Mouse (Mus musculus) layer of hippocampus, postnatal 10 days (tissue): Measurements from ENCODE around the gene Anxa9. TPM values are rescaled to one million over a fixed set of nuclear protein-coding genes. Genes with fewer than 3 reads are reported as not detected.

ENCODE experiments used
- DNase-seq, 2 experiments: peaks; one replicate each; pipeline ENCODE4 v3.0.0; 2021; ENCODE audit warnings: low spot score in 2 of 2
- total RNA-seq, 2 experiments: library from RNA; stranded (reverse); gene quantifications; 2 replicates each; pipeline ENCODE4 v1.2.3; 2021

Gene Anxa9
- total RNA-seq, 2 experiments from 2014 or later = 0.65 to 0.75 TPM

- no peak for DNase-seq
Observed at GRCm38 (mm10) chr3:95250783-95251424, 56.1 kb downstream of the Anxa9 start, which contains the start of gene Bnipl. Bnipl (minus strand) TSS chr3:95251193.

- no peak for DNase-seq
Observed at GRCm38 (mm10) chr3:95250361-95250760, 56.6 kb downstream of the Anxa9 start.

GRCm38 (mm10) chr3:95247660-95248336 lies 59.2 kb downstream of the Anxa9 start:
- no peak for DNase-seq

GRCm38 (mm10) chr3:95246465-95247231 lies 60.3 kb downstream of the Anxa9 start:
- DNase-seq = peak; percentile 50 to 55

Other genes with a start within 250 kb of the Anxa9 start
- gene Pip5k1a, start 200.2 kb downstream of the Anxa9 start, total RNA-seq = 10 to 100 TPM; 34.5 to 41.9 TPM
- 10 to 100 TPM; 44.4 to 47.7 TPM for gene Vps72, start 196.2 kb downstream of the Anxa9 start, total RNA-seq
- under 1 TPM in 1 of 2 experiments, not detected in 1; 0.85 TPM for gene Tmod4, start 182.7 kb downstream of the Anxa9 start, total RNA-seq
- 10 to 100 TPM; 37.5 to 41.8 TPM for gene Scnm1, start 173.2 kb downstream of the Anxa9 start, total RNA-seq
- 10 to 100 TPM; 22.4 to 24.6 TPM for gene Lysmd1, start 173.1 kb downstream of the Anxa9 start, total RNA-seq
- 1 to 10 TPM; 3.0 TPM for gene Tnfaip8l2, start 164.8 kb downstream of the Anxa9 start, total RNA-seq
- 10 to 100 TPM; 71.4 to 75.0 TPM for gene Sema6c, start 146.7 kb downstream of the Anxa9 start, total RNA-seq
- gene Gabpb2, start 89.3 kb downstream of the Anxa9 start, total RNA-seq = 10 to 100 TPM; 10.1 to 10.6 TPM
- 10 to 100 TPM; 79.8 to 80.1 TPM for gene Cdc42se1, start 78.4 kb downstream of the Anxa9 start, total RNA-seq
- gene Mllt11, start 75.0 kb downstream of the Anxa9 start, total RNA-seq = 100 to 1,000 TPM; 621 to 626 TPM
- gene Gm128, start 65.6 kb downstream of the Anxa9 start, total RNA-seq = under 1 TPM; 0.16 to 0.18 TPM
- gene Bnipl, start 56.0 kb downstream of the Anxa9 start, total RNA-seq = under 1 TPM in 1 of 2 experiments, not detected in 1; 0.25 TPM
- 10 to 100 TPM; 26.5 to 27.6 TPM for gene Mindy1, start 25.8 kb downstream of the Anxa9 start, total RNA-seq
- gene Prune1, start 25.1 kb downstream of the Anxa9 start, total RNA-seq = 10 to 100 TPM; 34.9 to 36.3 TPM
- 10 to 100 TPM; 45.4 to 46.6 TPM for gene Cers2, start 7.6 kb upstream of the Anxa9 start, total RNA-seq
- 10 to 100 TPM; 46.0 to 47.1 TPM for gene Setdb1, start 50.0 kb upstream of the Anxa9 start, total RNA-seq
- not detected for gene 4930558C23Rik, start 95.7 kb upstream of the Anxa9 start, total RNA-seq
- gene Arnt, start 127.2 kb upstream of the Anxa9 start, total RNA-seq = 10 to 100 TPM; 35.8 to 44.0 TPM
- gene Ctsk, start 192.1 kb upstream of the Anxa9 start, total RNA-seq = 10 to 100 TPM; 10.0 to 10.3 TPM
- 10 to 100 TPM; 19.6 to 24.0 TPM for gene Ctss, start 219.6 kb upstream of the Anxa9 start, total RNA-seq